Mouse (Mus musculus) embryo, embryonic 10 days (tissue): Measurements from ENCODE around the gene Pik3cd.
"Not testable (repeated sequence)": the region's sequence is repeated elsewhere in the genome, so short reads cannot be mapped to it uniquely, and the experiment has no call there.

Experiments
- DNase-seq: peaks from one replicate; pipeline ENCODE4 v3.0.0-alpha.2; 2015; ENCODE audit warnings: low spot score

Pik3cd gene

DNA sequence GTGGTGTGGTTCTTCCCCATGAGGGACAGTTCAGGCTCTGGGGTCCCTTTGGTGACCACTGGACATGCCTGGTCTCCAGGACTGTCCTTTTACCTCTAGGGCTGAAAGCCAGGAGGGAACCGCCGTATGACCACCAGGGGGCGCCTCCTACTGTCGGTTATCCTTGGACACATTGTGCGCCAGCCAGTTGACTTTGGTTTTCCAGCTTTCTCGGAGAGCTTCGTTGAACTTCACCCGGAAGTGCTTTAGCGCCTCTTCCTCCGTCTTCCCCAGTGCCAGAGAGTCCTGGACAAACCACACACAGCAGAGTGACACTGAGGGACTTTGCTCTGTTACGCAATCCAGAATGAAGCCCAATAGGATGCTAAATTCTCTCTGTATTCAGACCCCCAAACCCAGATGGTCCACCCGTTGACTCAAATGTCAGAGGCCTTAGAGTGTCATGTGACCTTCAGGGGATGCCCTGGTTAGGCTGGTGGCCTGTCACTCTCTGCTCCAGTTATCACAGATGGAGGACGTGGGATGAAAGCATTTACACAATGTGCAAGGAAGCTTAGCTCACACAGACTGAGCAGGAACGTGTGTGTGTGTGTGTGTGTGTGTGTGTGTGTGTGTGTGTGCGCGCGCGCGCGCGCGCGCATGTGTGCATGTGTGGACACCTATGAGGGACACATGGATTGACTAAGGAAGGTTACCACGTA is 51.7 kb downstream of the Pik3cd start:
- peak; percentile 80 for DNase-seq

DNA sequence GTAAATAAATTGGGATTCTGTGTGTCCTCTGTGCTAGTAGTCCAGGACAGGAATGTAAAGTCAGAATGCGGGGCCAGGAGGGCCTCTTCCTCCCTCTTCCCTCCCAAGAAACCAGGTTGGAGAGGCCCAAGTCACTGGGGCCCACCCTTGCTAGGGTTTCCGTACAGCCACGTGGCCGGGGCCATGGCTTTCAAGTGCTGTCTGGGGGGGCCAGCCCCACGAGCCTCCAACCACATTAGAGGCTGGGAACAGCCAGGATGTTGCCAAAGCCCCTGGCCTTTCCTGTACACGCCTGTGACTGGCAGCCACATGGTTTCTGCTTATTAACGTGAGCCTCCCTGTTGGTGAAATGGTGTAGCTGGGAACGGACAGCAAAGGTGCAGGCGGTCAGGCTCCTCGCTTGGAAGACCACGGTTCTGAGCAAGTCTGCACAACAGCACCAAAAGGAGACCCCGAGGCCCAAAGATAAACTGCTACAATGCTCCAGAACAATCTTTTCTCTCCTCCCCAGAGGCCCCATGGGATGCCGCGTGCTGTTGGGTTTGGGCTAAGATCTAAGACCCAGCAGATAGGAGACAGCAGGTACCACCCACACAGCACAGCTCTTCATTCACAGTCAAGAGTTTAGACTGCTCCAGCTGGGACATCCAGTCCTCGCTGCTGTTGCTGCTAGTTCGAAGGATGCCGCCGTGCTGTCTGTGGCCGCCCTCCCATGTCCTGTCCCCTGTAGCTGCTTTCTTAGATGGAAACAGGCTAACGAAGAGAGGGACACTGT is 54.2 kb downstream of the Pik3cd start:
- no peak for DNase-seq

DNA sequence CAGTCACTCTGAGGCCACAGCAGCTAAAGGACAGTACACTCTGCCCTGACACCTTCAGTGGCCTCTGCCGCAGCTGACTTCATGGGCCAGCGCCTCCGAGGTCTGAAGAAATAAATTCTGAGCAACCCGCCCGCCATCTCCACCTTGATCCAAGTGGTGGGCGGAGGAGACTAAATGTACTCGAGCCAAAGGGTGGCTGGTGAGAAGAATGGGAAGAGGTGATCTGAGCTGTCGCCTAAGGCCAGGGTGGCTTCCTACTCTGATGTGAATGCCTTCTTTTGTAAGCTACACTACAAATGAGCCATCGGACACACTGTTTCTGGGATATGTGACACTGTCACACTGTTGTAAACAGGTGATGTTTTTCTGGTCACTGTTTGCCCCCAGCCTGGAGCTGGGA is 56.6 kb downstream of the Pik3cd start:
- no peak for DNase-seq

DNA sequence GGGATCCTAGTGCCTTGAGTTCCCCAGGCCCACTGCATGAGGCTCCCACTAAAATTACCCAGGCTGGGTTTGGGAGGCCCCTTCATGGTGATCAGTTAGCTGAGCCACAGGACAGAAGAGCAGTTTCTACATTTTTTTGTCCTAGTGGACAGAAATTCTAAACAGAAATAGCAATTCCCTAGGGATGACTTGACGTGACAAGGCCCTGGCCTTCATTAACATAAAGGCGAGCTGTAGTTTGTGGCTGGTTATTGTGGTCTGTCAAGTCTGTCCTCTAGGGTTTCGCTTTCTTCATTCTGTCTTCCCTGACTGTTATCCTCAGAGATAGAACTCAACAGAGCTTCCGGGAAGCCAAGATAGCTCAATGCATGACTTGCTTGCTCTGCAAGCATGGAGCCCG is 60.4 kb downstream of the Pik3cd start:
- DNase-seq = no peak

DNA sequence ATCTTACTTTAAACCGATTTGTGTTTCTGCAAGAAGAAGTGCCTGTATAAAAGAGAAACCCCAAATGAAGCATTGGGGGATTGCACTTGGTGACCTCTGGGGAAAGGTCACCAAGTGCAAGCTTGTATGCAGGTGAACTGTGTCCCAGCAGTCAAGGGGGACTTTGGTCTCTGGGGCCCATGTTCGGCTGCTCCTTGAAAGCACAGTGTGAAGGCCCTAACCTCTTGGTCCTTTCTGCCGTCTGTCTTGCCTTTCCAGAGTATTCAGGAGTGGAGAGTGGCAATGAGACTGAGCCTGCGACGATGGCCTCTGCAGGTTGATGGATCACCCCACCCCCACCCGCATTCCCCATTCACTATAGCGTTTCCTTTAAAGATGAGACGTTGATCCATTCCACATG is 61.0 kb downstream of the Pik3cd start:
- DNase-seq = no peak

DNA sequence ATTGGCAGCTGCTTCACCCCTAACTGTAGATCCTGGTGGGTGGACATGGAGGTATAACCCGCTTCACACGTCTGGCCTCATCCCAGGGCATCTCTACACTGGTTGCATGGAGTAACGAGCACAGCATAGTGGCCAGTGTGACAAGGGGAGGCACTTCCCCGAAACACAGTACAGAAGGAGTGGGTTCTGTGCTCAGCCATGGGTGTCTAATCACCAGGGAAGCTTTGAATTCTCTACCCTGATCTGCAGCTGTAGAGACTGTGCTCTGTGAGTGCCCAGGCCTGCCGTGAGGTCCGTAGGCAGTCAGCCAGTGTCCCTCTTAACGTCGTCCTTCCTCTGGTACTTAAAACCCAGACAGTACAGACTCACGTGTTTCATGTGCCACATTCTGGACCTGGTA is 61.5 kb downstream of the Pik3cd start:
- no peak for DNase-seq

DNA sequence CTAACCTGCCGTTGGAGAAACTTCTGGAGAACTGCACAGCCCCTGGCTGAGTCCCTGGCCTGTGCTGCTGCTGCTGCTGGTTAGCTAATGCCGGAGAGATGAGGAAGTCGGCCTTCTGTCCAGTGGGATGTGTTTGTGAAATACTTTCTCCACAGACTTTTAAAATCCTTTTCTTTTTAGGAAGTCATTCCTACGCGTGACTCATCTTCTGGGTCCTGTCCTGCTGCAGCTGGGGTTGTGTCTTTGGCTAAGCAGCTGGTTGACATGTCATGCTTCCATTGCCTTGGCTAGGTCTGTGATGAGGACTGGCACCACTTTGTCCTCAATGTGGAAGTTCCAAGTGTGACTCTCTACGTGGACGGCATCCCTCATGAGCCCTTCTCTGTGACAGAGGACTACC is 64.4 kb downstream of the Pik3cd start:
- DNase-seq = no peak

DNA sequence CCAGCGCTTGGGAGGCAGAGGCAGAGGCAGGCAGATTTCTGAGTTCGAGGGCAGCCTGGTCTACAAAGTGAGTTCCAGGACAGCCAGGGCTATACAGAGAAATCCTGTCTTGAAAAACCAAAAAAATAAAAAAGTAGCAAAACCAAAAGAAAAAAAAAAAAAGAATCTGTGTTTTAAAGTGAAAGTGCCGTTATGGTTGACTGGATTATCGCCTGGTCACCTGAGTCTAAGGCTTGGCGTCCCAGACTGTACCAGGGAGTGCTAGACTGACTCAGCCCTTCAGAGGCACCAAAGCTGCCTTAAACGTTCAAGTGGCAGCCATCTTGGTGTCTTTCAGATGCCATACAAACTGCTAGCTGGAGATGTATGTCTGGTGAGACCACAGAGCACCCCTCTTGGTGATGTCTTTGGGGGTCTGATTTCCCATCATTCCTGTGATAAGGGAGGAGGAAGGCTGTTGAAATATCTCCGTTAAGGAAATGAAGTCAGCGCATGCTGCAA is 66.4 kb downstream of the Pik3cd start:
- no peak for DNase-seq

DNA sequence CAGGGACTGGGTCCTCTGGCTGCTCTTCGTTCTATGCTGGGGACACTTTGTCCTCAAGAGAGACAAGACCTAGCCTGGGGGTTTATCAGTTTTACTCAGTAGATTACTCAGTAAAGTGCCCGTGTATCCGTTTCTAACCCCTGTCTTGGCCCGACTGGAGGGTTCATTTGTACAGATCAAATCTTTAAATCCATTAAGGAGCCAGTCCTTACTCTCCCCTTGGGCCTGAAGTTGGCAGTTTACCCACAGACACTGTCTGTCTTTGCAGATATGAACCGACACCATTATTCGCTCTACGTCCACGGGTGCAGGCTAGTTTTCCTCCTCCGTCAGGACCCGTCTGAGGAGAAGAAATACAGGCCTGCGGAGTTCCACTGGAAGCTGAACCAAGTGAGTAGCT is 67.4 kb downstream of the Pik3cd start:
- DNase-seq = no peak

DNA sequence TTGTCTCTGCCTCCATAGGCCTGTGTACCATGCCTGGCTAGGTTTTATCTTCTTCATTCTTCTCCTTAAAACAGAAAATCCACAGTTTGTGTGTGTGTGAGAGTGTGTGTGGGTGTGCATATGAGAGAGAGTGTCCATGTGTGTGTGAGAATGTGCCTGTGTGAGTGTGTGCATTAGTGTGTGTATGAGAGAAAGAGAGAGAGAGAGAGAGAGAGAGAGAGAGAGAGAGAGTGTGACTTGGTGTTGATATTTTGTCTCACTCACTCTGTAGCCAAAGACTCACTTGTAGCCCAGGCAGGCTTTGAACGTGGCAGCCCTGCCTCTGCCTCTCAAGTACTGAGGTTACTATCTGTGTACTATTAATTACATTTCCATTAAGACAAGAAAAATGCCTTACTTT is 68.2 kb downstream of the Pik3cd start:
- DNase-seq = no peak

DNA sequence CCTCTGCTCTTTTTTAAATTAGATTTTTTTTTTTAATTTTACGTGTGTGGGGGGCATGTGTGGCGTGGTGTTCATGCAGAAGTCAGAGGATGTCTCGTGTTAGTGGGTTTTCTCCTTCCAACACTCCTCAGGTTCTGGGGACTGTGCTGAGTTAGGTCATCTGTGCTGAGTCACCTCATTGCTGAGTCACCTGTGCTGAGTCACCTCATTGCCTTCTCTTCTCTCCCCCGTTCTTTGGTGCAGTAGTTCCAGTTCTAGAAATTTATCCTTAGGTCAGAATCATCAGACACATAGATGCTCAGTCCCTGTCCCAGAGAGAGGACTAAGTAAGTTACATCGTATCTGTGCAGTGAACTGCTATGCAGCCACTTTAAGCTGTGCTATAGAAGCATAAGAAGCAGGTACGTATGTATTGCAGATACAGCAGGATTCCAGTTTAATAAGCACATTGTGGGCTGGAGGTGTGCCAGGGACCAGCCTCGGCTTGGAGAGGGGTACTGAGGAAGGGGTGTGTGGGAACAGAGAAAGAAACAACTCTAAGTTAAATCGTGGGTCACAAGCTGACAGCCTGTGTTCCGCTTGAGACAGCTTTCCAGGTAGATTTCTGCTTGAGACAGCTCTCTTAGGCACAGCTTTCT is 69.6 kb downstream of the Pik3cd start:
- no peak for DNase-seq

DNA sequence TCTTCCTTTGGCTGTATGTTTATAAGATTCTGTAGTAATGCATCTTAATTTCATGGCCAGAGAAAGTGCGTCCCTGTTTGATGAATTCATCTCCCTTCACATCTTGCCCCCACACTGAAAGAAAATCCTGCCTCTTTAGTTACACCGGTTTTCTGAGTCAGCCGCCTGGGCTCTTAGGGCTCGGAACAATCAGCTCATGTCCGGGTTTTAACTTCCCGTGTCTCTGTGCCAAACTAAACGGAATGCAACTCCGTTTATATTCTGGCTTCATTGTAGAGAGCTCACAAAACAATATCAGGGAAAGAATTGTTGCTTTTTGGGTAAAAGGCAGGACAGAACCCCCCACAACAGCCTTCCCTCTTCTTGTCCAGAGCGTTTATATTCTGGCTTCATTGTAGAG is 73.6 kb downstream of the Pik3cd start:
- DNase-seq = no peak

DNA sequence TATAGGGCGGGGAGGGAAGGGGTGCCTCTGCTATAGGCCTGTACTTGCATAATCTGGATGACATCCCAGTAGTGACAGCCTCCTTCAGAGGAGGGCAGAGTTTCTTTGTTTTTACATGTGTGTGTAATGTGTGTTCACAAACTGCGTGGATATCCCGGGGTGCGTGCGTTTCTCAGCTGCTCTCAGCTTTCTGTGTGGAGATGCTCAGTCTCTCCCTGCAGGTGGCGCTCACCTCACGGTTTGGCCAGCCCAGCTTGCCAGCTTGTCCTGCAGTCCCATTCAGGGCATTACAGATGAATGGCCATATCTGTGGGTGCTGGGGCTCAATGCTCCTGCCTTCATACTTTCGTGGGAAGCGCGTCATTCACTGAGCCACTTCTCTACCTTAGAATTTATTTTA is 74.0 kb downstream of the Pik3cd start:
- peak; percentile 71 for DNase-seq

DNA sequence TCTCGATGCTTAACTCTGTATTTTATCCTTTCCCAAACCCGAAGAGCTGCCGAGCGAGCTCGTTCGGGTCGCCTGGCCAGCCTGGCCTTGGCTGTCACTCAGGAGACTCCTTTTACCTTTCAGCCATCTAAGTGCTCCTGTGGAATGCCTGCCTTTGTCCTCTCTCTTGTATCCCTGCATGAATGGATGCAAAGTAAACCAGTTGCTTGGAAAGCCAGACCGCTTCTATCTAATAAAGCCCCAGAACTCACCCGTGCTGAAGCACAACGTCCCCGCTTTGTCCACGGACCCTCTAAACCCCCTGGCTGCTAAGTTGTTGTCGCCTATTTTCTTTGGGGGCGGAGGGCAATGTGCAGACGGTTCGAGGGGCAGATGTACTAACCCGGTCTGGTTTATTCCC is 75.6 kb downstream of the Pik3cd start:
- DNase-seq = peak; percentile 39

DNA sequence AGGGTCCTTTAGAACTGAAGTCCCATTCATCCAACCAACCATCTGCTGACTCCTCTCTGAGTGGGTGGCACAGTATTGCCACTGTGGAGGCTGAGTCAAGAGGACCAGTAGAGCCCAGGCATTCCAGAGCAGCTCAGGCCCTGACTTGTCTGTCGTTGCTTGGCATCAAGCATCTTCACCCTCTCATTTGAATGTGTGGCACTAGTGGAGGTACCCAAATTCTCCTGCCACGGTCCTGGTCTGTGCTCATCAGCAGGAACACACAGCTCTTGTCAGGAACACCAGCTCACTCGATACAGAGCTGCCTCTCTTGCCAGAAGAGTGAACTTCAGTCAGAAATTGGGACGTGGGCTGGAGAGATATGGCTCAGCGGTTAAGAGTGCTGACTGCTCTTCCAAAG is 78.7 kb downstream of the Pik3cd start:
- no peak for DNase-seq

DNA sequence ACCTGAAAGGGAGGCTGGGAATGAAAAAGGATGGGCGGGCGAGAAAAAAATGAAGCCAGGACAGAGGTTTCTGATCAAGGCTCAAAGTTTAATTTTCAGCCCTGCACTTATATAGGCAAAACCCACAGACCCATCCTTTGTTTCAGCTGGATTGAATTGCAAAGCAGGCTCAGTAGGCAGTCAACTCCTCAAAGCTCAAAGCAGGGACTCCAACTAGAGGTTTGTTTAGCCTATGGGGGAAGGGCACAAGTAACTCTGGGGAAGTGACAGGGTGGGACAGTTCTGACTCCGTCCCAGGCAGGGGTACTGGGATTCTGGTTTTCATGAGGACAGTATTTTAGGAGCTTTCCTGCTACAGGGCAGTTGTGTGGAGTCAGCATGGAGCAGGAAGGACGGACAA is 81.1 kb downstream of the Pik3cd start:
- no peak for DNase-seq

DNA sequence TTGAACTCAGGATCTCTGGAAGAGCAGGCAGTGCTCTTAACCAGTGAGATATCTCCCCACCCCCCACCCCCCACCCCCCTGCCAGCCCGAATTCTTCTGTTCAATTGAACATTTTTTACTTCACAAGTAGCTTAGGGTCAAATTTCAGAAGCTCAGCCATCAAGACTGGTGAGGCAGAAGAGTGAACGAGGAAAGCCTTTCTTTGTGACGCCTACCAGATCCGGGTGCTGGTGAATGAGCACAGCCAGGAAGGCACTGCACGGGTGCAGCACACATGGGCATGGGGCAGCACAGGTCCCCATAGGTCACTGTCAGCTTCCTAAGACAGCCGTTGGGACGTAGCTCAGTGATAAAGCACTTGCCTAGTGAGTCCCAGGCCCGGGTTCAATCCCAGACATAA is 82.4 kb downstream of the Pik3cd start:
- peak; percentile 44 for DNase-seq

DNA sequence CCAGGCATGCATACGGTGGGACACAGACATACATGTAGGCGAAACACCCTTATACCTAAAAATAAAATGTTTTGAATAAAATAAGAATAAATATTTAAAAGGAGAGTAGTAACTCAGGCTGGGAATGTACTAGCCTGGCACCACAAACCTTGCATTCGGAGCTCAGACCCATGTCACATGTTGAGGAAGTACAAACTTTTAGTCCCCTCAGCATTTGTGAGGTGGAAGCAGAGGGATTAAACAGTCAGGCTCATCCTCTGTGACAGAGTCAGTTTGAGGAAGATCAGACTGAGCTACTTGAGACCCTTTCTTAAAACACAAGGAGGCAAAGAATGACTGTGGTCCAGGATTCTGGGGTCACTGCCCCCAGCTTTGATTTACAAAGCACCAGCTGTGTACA is 85.4 kb downstream of the Pik3cd start:
- not testable (repeated sequence) for DNase-seq

DNA sequence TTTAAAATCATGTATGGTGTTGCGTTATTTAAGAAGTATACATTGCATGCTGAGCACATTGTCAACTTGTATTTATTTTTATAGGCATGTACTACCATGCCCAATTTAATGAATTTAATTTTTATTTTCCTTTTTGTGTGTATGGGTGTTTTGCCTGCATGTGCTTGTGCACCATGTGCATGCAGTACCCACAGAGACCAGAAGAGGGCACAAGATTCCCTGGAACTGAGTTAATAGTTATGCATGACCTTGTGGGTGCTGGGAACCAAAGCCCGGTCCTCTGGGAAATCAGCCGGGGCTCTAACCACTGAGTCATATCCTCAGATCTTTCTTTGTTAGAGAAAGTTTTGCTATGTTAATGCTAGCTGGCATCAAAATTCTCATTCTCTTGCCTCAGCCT is 87.5 kb downstream of the Pik3cd start:
- no peak for DNase-seq

DNA sequence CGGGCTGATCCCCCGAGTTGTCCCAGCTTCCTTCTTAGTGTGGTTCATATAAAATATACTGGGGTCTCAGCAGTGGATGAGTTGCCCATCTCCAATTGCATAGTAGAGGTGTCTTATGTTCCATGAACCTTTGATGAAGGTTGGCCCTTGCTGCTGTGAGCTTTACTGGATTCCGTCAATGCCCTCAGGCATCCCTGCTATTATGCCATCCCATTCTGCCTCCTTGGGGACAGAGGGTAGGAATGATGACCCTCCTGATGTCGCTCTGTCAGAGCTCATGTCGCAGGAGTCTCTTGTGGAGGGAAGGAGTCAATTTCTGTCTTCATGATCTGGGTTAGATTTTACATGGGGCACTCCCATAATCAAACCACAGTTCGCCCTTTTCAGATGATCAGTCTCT is 88.9 kb downstream of the Pik3cd start:
- DNase-seq = not testable (repeated sequence)

DNA sequence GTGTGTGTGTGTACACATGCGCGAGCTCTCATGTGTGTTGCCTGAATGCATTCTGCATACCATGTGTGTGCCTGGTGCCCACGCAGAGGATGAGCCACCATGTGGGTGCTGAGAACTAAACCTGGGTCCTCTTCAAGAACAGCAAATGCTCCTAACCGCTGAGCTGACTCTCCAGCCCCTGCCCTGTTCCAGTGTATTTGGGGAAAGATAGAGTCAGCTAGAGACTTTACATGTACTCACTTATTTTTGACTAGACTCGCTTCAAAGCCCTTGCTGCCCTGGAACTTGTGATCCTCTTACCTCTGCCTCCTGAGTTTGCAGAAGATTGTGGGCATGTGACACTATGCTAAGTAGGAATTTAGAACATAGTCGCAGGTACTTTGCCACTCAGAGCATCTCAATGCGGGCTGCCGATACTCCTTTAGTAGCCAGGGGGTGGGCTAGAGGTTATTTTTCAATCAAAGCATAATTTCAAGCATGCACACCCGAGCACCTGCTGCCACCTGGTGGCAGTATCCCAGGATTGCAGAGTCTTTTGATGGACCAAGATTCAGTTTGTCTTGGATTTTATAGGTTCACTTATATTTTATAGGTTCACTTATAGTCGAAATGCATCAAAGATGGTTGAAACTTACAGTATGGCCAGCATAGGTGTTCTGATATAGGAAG is 90.9 kb downstream of the Pik3cd start:
- peak; percentile 61 for DNase-seq

DNA sequence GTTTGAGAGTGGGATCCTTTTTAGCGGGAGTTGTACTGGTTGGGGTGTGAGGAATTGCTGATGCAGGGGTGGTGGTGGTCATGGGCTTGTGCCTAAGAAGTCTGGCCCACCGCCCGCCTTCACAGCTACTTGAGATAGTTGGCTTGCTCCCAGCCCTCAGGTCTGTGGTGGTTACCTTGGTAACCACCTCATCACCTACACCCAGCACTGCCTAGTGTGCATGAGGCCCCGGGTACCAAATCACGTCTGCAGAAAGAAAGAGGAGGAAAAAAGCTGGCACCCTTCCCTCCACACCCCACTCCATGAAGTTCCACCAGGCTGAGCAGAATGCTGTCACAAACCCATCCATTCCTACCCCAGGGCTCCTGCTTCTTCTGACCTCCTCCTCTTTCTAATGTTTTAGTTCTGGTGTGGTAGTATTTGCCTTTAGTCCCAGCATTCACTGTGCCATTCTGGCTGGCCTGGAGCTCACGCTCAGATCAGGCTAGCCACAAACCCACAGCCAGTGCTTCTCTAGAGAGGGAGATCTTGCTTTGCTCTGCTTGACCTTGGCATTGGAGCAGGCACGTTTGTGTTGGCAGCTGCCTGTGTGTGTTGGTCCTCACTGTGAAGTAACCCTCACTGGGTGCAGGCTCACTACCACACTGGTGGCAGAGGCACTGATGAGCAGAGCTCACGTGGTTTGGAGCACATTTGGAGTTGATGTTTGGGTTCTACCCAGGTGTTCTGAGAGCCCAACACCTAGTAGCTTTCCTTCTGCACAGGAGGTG is 92.9 kb downstream of the Pik3cd start:
- no peak for DNase-seq
